Mouse (Mus musculus): Measurements from ENCODE around the gene Smco3. TPM values are rescaled to one million over a fixed set of nuclear protein-coding genes. Genes with fewer than 3 reads are reported as not detected.

The Smco3 gene
- polyA plus RNA-seq, 1 experiment = 8.7 TPM

DNA sequence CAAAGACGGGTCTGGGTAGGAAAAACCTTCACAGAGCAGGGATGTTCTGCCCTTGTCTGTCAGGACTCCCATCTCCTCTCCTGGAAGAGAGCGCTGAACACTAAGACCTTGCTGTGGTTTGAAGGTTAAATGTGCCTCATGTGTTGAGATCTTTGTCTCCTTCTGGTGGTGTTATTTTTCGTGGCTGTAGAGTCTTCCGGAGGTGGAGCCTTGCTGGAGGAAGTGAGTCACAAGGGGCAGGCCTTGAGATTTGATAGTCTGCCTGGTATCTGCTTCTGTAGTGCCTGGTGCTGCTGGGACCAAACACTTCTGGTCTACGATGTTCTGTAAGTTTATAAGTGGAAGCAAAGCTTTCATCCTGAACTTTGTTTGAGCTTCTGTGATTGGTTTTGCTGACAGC, 13.7 kb upstream of the Smco3 start:
- TF ChIP-seq POLR2A (IDR thresholded peaks at IDR 0.05; ENCODE audit: extremely low read depth, insufficient read depth, low read length) (no peak), CTCF (IDR thresholded peaks at IDR 0.05; ENCODE audit: extremely low read depth, insufficient read depth, low read length) (no peak)
- Histone ChIP-seq H3K4me3 (ENCODE audit: insufficient read depth, low read length) (no peak overlapping the region), H3K27ac (ENCODE audit: insufficient read depth, low read length) (no peak overlapping the region), H3K4me1 (ENCODE audit: control insufficient read depth, insufficient read depth, low read length) (no peaks in the 10 kb centered on the region)

DNA sequence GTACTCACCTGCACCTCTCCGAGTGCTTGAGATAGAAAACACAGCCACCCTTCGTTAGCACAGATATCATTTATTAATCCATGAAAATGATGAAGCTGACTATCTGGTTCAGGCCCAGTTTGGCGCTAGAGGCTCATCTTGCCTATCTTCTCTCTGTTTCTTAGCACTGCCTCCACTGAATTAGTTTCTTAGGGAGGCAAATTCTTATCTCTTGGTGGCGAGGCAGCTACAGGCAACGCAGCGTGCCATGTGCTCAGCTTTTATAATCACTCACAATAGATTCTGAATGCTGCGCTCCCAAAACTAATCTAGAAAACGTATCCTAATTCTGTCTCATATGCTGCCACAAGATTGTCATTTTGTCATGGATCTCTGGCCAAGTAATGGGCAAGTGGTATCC, 13.1 kb upstream of the Smco3 start:
- no peak overlapping the region for H3K27ac ChIP-seq (ENCODE audit: insufficient read depth, low read length)
- H3K4me3 ChIP-seq (ENCODE audit: insufficient read depth, low read length) = no peak overlapping the region
- TF ChIP-seq POLR2A (IDR thresholded peaks at IDR 0.05; ENCODE audit: extremely low read depth, insufficient read depth, low read length) (no peak), CTCF (IDR thresholded peaks at IDR 0.05; ENCODE audit: extremely low read depth, insufficient read depth, low read length) (no peak)
- H3K4me1 ChIP-seq (ENCODE audit: control insufficient read depth, insufficient read depth, low read length) = no peaks in the 10 kb centered on the region

DNA sequence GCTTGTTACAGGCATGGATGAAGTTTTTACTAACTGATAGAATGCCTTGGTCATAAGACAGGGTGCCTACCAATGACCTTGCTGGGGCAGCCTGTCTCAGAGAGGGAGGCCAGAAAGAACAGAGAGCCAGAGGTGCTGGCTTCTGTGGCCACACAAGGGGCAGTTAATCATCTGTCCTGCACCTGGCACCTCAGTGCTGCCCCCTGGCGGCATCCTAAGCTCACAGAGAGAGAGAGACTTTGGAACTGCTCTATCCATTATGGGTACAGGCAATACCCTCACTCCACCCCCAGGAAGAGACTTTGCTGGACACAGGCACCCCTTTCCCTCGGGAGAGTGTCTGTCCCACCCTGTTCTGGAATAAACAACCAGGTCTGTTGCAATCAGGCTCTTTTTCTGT, 12.5 kb upstream of the Smco3 start:
- H3K4me1 ChIP-seq (ENCODE audit: control insufficient read depth, insufficient read depth, low read length) = no peaks in the 10 kb centered on the region
- TF ChIP-seq POLR2A (IDR thresholded peaks at IDR 0.05; ENCODE audit: extremely low read depth, insufficient read depth, low read length) (no peak), CTCF (IDR thresholded peaks at IDR 0.05; ENCODE audit: extremely low read depth, insufficient read depth, low read length) (peak; percentile 44)
- no peak overlapping the region for H3K4me3 ChIP-seq (ENCODE audit: insufficient read depth, low read length)

DNA sequence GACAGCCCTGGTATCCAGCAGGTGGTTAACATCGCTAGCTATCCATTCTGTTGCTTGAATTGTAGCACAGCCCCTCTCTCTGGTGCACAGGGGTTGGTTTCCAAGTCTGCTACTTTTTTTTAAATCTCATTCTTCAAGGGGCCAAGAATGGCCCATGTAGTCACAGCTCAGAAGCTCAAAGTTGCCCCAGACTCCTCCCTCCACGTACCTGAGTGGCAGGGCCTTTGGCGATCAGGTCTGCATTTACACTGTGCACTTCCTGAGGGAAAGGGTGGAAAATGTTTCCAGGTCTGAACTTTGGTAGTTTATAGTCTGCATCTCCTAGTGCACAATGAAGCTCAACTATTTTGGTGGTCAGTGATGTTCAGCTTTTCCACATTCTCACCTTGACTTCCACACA, 12.0 kb upstream of the Smco3 start:
- Histone ChIP-seq H3K4me3 (ENCODE audit: insufficient read depth, low read length) (no peak overlapping the region), H3K27ac (ENCODE audit: insufficient read depth, low read length) (no peak overlapping the region), H3K4me1 (ENCODE audit: control insufficient read depth, insufficient read depth, low read length) (no peaks in the 10 kb centered on the region)
- TF ChIP-seq POLR2A (IDR thresholded peaks at IDR 0.05; ENCODE audit: extremely low read depth, insufficient read depth, low read length) (no peak), CTCF (IDR thresholded peaks at IDR 0.05; ENCODE audit: extremely low read depth, insufficient read depth, low read length) (no peak)

More for the DNA sequence above, 12.5 kb upstream of the Smco3 start:
- H3K27ac ChIP-seq (ENCODE audit: insufficient read depth, low read length) = no peak overlapping the region

DNA sequence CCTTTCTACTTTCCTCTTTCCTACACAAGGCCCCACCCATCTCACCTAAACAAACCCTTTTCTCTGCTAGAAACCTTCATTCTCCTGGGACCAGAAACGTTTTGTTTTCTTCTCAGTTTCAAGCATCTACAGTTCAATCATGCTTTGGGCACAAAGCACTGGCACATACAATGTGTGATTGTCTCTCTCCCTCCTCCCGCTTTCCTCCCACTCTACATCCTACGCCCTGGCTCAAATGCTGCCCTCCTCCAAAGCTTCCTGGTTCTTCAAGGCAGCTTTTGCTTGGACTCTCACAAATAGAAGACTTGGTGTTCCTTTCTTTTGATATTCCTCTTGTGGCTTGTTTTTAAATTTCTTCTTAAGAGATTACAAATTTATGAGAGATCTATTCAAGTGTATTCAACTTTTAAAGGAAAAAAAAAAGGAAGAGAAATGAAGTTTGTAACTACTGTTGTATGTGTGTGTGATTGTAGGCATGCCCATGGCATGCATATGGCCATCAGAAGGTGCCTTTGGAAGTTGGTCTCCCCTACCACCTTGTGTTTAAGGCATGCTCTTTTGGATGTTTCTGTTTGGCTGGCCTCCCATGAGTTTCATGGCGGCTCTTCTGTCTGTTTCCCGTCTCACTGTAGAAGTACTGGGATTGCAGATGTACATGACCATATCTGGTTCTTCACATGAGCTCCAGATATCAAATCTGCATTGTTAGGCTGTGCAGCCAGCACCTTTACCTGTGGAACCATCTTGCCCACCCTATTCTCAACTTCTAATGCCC, 10.6 kb upstream of the Smco3 start:
- Histone ChIP-seq H3K4me3 (ENCODE audit: insufficient read depth, low read length) (no peak overlapping the region), H3K4me1 (ENCODE audit: control insufficient read depth, insufficient read depth, low read length) (no peaks in the 10 kb centered on the region), H3K27ac (ENCODE audit: insufficient read depth, low read length) (peak overlapping the region; percentile 90)
- no peak for TF ChIP-seq POLR2A (IDR thresholded peaks at IDR 0.05; ENCODE audit: extremely low read depth, insufficient read depth, low read length)
- TF ChIP-seq CTCF (IDR thresholded peaks at IDR 0.05; ENCODE audit: extremely low read depth, insufficient read depth, low read length) = no peak

DNA sequence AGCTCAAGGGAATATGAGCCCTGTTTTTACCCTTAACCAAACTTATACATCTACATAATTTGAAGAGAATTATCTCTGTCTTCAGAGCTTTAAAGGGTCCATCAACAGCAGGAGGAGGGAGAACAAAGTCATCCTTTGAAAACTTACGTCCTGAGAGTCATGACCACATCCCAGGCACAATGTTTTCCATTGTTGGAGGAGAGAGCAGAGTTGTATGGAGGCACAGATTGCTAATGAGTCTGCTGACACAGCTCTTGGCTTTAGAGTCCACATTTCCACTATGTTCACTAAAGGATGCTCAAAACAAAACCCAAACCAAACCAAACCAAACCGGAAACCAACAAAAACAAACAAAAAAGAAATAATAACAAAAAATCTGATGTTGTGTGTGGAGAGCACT, 9.7 kb upstream of the Smco3 start:
- Histone ChIP-seq H3K4me1 (ENCODE audit: control insufficient read depth, insufficient read depth, low read length) (no peaks in the 10 kb centered on the region), H3K27ac (ENCODE audit: insufficient read depth, low read length) (0 out of 2 replicates have a peak overlapping the region, but pooled peaks have one; percentile 90), H3K4me3 (ENCODE audit: insufficient read depth, low read length) (no peak overlapping the region)
- TF ChIP-seq CTCF (IDR thresholded peaks at IDR 0.05; ENCODE audit: extremely low read depth, insufficient read depth, low read length) (no peak), POLR2A (IDR thresholded peaks at IDR 0.05; ENCODE audit: extremely low read depth, insufficient read depth, low read length) (no peak)

DNA sequence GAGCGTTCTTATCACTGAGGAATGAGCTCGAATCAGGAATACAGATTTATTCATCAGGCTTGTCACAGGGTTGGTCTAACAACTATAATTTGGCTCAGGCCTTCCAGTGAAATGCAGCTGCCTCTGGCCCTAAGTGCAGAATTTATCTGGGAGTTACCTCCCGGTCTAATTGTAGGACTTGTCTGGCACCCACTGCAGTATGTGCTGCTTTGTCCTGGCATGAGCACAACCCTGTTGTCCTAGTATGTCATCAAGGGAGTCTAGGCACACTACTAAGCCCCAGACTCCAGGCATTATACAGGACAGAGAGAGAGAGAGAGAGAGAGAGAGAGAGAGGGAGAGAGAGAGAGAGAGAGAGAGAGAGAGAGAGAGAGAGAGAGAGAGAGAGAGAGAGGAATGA, 2.1 kb upstream of the Smco3 start:
- H3K27ac ChIP-seq (ENCODE audit: insufficient read depth, low read length) = no peak overlapping the region
- no peak overlapping the region for H3K4me3 ChIP-seq (ENCODE audit: insufficient read depth, low read length)
- no peaks in the 10 kb centered on the region; the same call in 1 of the 2 replicates for H3K4me1 ChIP-seq (ENCODE audit: control insufficient read depth, insufficient read depth, low read length)
- no peak for TF ChIP-seq POLR2A (IDR thresholded peaks at IDR 0.05; ENCODE audit: extremely low read depth, insufficient read depth, low read length)
- TF ChIP-seq CTCF (IDR thresholded peaks at IDR 0.05; ENCODE audit: extremely low read depth, insufficient read depth, low read length) = no peak

DNA sequence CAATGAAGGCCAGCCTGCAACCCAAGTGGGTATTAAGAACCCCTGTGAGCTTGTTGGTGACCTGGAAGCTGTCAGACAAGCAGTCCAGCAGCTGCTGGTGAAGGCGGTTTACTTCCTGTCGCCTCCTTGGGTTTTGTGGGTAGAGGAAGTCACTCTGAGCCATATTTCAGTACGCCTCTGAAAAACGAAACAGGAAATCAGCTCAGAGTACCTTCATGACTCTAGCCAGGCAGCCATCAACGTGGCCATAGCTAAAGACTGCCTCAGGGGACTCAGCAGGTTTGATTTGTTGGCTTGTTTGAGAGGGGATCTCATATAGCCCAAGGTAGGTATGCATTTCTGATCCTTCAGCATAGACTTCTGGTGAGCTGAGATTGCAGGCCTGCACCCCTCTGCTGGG, 3.5 kb downstream of the Smco3 start:
- no peaks in the 10 kb centered on the region; the same call in 1 of the 2 replicates for H3K4me1 ChIP-seq (ENCODE audit: control insufficient read depth, insufficient read depth, low read length)
- no peak for TF ChIP-seq CTCF (IDR thresholded peaks at IDR 0.05; ENCODE audit: extremely low read depth, insufficient read depth, low read length)
- H3K4me3 ChIP-seq (ENCODE audit: insufficient read depth, low read length) = no peak overlapping the region
- H3K27ac ChIP-seq (ENCODE audit: insufficient read depth, low read length) = no peak overlapping the region

DNA sequence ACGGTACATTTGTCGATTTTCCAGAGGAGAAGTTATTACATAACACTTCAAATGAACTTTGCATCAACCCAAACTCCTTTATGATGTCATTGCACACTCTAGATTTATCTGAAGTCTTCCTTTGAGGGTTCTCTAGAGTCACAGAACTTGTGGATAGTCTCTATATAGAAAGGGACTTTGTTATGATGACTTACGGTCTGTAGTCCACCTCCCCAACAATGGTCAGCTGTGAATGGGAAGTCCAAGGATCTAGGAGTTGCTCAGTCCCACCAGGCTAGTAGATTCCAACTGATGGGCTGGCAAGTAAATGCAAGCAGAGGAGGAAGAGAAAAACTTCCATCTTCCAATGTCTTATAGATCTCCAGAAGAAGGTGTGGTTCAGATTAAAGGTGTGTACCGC, 6.6 kb downstream of the Smco3 start:
- Histone ChIP-seq H3K27ac (ENCODE audit: insufficient read depth, low read length) (no peak overlapping the region), H3K4me3 (ENCODE audit: insufficient read depth, low read length) (peak overlapping the region; percentile 62; the same call in 1 of the 2 replicates), H3K4me1 (ENCODE audit: control insufficient read depth, insufficient read depth, low read length) (no peaks in the 10 kb centered on the region)
- TF ChIP-seq CTCF (IDR thresholded peaks at IDR 0.05; ENCODE audit: extremely low read depth, insufficient read depth, low read length) (no peak), POLR2A (IDR thresholded peaks at IDR 0.05; ENCODE audit: extremely low read depth, insufficient read depth, low read length) (no peak)

DNA sequence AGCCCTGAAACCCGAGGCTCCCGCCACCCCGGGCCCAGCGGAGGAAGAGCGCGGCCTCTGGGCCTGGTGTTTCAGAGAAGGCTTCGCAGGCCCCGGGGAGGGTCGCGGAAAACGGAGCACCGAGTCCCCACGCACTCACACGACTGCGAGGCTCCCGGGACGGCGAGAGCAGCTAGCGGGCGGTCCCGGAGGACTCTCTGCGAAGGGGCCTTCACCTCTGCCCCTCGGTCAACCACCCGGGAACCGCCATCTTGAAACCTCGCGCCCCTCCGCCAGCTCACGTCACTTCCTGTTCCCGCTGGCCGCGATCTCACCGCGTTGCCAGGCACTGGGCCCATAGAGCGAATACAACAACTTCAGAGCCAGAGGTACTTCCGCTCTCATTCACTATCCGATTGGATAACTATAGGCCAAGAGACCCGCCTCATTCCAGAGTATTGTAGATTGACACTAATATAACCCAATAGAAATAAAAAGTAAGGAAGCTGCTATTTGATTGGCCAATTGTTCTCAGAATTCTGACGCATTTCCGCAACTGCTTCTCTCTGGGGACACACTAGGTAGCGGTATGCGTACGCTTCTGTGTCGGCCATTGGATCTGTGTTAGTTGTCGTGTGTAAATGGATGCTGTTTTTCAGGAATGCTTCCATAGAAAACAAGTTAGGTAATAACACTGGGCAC, 7.2 kb downstream of the Smco3 start, which contains the start of gene Wbp11:
TSS of gene Wbp11 (minus strand) at position 353 of the 681 bp plus-strand sequence.
- TF ChIP-seq CTCF (IDR thresholded peaks at IDR 0.05; ENCODE audit: extremely low read depth, insufficient read depth, low read length) = peak; percentile 18; the same call in 1 of the 2 replicates
- peak; percentile 95 for TF ChIP-seq POLR2A (IDR thresholded peaks at IDR 0.05; ENCODE audit: extremely low read depth, insufficient read depth, low read length)
- H3K4me3 ChIP-seq (ENCODE audit: insufficient read depth, low read length) = peak within 1 kb of the TSS; percentile 62
- H3K27ac ChIP-seq (ENCODE audit: insufficient read depth, low read length) = peak within 1 kb of the TSS; percentile 81
- H3K4me1 ChIP-seq (ENCODE audit: control insufficient read depth, insufficient read depth, low read length) = no peaks in the 10 kb centered on the region

Data from cortical plate, adult 2 months (tissue).